Mouse (Mus musculus): Measurements from ENCODE around the gene Atp8b4. TPM values are rescaled to one million over a fixed set of nuclear protein-coding genes. Genes with fewer than 3 reads are reported as not detected.

Atp8b4 gene
- polyA plus RNA-seq, 1 experiment, result not detected

GRCm38 (mm10) chr2:126418916-126419315, 81.6 kb downstream of the Atp8b4 start:
- no peak overlapping the region for H3K27ac ChIP-seq (ENCODE audit: insufficient read depth, low read length)
- TF ChIP-seq POLR2A (IDR thresholded peaks at IDR 0.05; ENCODE audit: extremely low read depth, insufficient read depth, low read length), result no peak
- TF ChIP-seq CTCF (IDR thresholded peaks at IDR 0.05; ENCODE audit: extremely low read depth, insufficient read depth, low read length), result no peak
- no peaks in the 10 kb centered on the region for H3K4me1 ChIP-seq (ENCODE audit: control insufficient read depth, insufficient read depth, low read length)
- no peak overlapping the region for H3K4me3 ChIP-seq (ENCODE audit: insufficient read depth, low read length)

DNA sequence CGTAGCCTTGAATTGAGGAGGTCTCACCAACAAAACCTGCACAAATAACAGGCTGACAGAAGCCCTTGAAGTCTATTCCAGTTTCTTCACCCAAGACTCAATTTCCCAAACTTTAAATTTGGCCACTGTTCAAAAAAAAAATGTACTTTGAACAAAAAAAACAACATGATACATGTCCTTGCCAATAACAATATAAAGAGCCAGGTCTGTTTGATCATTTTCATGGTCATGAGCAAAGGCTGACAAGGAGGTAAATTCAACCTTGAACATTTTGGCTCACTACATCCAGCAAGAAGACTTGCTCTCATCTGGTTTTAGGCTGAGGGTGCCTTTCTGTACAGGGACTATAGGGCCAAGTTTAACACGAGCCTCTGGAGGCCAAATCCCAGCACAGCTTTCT, 83.7 kb downstream of the Atp8b4 start:
- Histone ChIP-seq H3K27ac (ENCODE audit: insufficient read depth, low read length) (no peak overlapping the region), H3K4me1 (ENCODE audit: control insufficient read depth, insufficient read depth, low read length) (no peaks in the 10 kb centered on the region), H3K4me3 (ENCODE audit: insufficient read depth, low read length) (no peak overlapping the region)
- no peak for TF ChIP-seq POLR2A (IDR thresholded peaks at IDR 0.05; ENCODE audit: extremely low read depth, insufficient read depth, low read length)
- no peak for TF ChIP-seq CTCF (IDR thresholded peaks at IDR 0.05; ENCODE audit: extremely low read depth, insufficient read depth, low read length)

DNA sequence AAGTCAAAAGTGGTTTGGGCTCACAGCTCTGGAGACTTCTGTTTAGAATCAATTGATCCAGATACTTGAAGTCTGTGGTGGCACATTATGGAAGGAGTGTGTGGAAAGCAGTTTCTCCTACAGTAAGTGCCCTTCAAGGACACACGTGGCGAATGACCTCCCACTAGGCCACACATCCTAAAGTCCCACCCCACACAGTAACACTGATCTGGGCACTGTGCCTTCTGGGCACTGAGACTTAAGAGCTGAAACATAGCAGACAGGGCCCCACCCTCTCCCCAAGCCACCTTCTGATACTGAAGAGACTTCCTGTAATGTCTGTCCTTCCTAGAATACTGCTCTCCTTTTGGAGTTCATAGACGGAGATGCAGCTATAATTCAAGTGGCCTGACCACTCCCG, 84.5 kb downstream of the Atp8b4 start:
- TF ChIP-seq CTCF (IDR thresholded peaks at IDR 0.05; ENCODE audit: extremely low read depth, insufficient read depth, low read length) (no peak), POLR2A (IDR thresholded peaks at IDR 0.05; ENCODE audit: extremely low read depth, insufficient read depth, low read length) (no peak)
- H3K27ac ChIP-seq (ENCODE audit: insufficient read depth, low read length), result no peak overlapping the region
- no peak overlapping the region for H3K4me3 ChIP-seq (ENCODE audit: insufficient read depth, low read length)
- H3K4me1 ChIP-seq (ENCODE audit: control insufficient read depth, insufficient read depth, low read length), result no peaks in the 10 kb centered on the region

- H3K27ac ChIP-seq (ENCODE audit: insufficient read depth, low read length), result no peak overlapping the region
- H3K4me3 ChIP-seq (ENCODE audit: insufficient read depth, low read length), result no peak overlapping the region
- TF ChIP-seq CTCF (IDR thresholded peaks at IDR 0.05; ENCODE audit: extremely low read depth, insufficient read depth, low read length) (no peak), POLR2A (IDR thresholded peaks at IDR 0.05; ENCODE audit: extremely low read depth, insufficient read depth, low read length) (no peak)
- no peaks in the 10 kb centered on the region for H3K4me1 ChIP-seq (ENCODE audit: control insufficient read depth, insufficient read depth, low read length)
Measured at GRCm38 (mm10) chr2:126412759-126413158, 87.7 kb downstream of the Atp8b4 start.

- H3K4me3 ChIP-seq (ENCODE audit: insufficient read depth, low read length), result no peak overlapping the region
- no peaks in the 10 kb centered on the region for H3K4me1 ChIP-seq (ENCODE audit: control insufficient read depth, insufficient read depth, low read length)
- no peak overlapping the region for H3K27ac ChIP-seq (ENCODE audit: insufficient read depth, low read length)
- no peak for TF ChIP-seq CTCF (IDR thresholded peaks at IDR 0.05; ENCODE audit: extremely low read depth, insufficient read depth, low read length)
- TF ChIP-seq POLR2A (IDR thresholded peaks at IDR 0.05; ENCODE audit: extremely low read depth, insufficient read depth, low read length), result no peak
Measured at GRCm38 (mm10) chr2:126399454-126399853, 101.0 kb downstream of the Atp8b4 start.

- TF ChIP-seq CTCF (IDR thresholded peaks at IDR 0.05; ENCODE audit: extremely low read depth, insufficient read depth, low read length) (no peak), POLR2A (IDR thresholded peaks at IDR 0.05; ENCODE audit: extremely low read depth, insufficient read depth, low read length) (no peak)
- Histone ChIP-seq H3K4me3 (ENCODE audit: insufficient read depth, low read length) (no peak overlapping the region), H3K27ac (ENCODE audit: insufficient read depth, low read length) (no peak overlapping the region), H3K4me1 (ENCODE audit: control insufficient read depth, insufficient read depth, low read length) (no peaks in the 10 kb centered on the region)
Measured at GRCm38 (mm10) chr2:126399017-126399416, 101.5 kb downstream of the Atp8b4 start.

- no peak overlapping the region for H3K27ac ChIP-seq (ENCODE audit: insufficient read depth, low read length)
- TF ChIP-seq CTCF (IDR thresholded peaks at IDR 0.05; ENCODE audit: extremely low read depth, insufficient read depth, low read length) (no peak), POLR2A (IDR thresholded peaks at IDR 0.05; ENCODE audit: extremely low read depth, insufficient read depth, low read length) (no peak)
- H3K4me3 ChIP-seq (ENCODE audit: insufficient read depth, low read length), result no peak overlapping the region
- H3K4me1 ChIP-seq (ENCODE audit: control insufficient read depth, insufficient read depth, low read length), result no peaks in the 10 kb centered on the region
Measured at GRCm38 (mm10) chr2:126398216-126398615, 102.3 kb downstream of the Atp8b4 start.

- H3K4me3 ChIP-seq (ENCODE audit: insufficient read depth, low read length), result no peak overlapping the region
- H3K27ac ChIP-seq (ENCODE audit: insufficient read depth, low read length), result no peak overlapping the region
- H3K4me1 ChIP-seq (ENCODE audit: control insufficient read depth, insufficient read depth, low read length), result no peaks in the 10 kb centered on the region
- TF ChIP-seq CTCF (IDR thresholded peaks at IDR 0.05; ENCODE audit: extremely low read depth, insufficient read depth, low read length) (no peak), POLR2A (IDR thresholded peaks at IDR 0.05; ENCODE audit: extremely low read depth, insufficient read depth, low read length) (no peak)
Measured at GRCm38 (mm10) chr2:126397513-126397912, 103.0 kb downstream of the Atp8b4 start.

DNA sequence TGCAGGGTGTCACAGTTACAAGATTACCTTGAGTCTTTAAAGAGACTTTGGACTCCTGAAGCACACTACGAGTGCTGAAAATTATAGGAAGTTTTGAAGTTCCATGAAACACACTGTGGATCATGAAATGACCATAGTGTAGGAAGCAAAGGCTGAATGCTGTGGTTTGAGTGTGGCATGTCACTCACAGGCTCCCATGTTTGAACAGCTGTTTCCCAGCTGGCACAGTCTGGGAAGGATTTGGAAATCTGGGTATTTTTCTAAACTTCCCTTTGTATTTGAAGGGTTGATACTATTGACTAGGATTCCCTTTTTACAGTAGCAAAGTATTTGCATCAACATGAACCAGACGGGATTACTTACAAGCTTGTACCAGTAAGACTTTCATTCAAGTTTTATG, 105.5 kb downstream of the Atp8b4 start:
- no peak for TF ChIP-seq CTCF (IDR thresholded peaks at IDR 0.05; ENCODE audit: extremely low read depth, insufficient read depth, low read length)
- H3K4me1 ChIP-seq (ENCODE audit: control insufficient read depth, insufficient read depth, low read length), result no peaks in the 10 kb centered on the region
- H3K4me3 ChIP-seq (ENCODE audit: insufficient read depth, low read length), result no peak overlapping the region
- H3K27ac ChIP-seq (ENCODE audit: insufficient read depth, low read length), result no peak overlapping the region

DNA sequence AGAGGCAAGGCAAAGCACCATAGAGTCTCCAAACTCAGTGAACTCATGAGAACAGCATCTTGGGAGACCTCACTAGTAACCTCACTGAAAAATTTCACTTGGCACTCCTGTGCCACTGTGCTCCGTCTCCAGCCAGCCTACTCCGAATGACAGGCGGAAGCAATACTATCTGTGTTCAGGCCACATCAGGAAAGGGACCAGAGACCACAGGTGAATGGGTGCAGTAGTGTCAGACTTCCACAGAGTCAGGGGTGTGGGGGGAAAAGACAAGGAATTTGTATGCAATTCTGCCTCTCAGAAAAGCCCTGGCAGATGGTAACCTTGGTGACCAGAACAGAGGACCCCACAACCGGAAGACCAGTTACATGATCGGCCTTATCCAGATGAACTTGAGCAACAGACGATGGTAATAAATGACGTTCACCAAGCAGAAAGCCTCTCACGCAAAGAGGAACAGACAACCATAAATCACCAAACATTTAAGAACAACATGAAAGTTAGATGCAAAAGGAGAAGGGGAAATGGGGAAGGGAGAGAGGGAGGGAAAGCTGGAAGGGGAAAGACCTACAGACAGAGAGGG, 112.9 kb downstream of the Atp8b4 start:
- no peak for TF ChIP-seq POLR2A (IDR thresholded peaks at IDR 0.05; ENCODE audit: extremely low read depth, insufficient read depth, low read length)
- TF ChIP-seq CTCF (IDR thresholded peaks at IDR 0.05; ENCODE audit: extremely low read depth, insufficient read depth, low read length), result no peak
- H3K4me1 ChIP-seq (ENCODE audit: control insufficient read depth, insufficient read depth, low read length), result no peaks in the 10 kb centered on the region
- H3K4me3 ChIP-seq (ENCODE audit: insufficient read depth, low read length), result no peak overlapping the region

More for the DNA sequence above, 112.9 kb downstream of the Atp8b4 start:
- H3K27ac ChIP-seq (ENCODE audit: insufficient read depth, low read length), result no peak overlapping the region
